In the genomic region with DNA sequence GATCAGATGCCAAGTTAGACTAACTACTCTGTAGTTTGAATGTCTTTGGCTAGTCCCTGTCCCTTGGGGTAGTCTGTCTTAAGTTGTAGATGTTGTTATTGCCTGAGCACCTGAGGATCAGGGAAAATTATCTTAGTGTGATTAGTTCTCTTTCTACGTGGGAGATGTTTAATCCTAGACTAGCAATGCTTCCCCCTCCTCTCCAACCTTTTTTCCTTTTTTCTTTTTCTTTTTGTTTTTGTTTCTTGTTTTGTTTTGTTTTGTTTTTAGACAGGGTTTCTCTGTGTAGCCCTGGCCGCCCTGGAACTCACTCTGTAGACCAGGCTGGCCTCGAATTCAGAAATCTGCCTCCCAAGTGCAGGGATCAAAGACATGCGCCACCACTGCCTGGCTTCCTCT, we compare ENCODE assay signal across 8 mouse cellular contexts. TPM values are rescaled to one million over a fixed set of nuclear protein-coding genes. Genes with fewer than 3 reads are reported as not detected.
DNase-seq lines count a peak whose midpoint lies in the region; ATAC-seq lines count a peak whose summit lies in the region.

A gene (minus strand): TSS at position 100 of the 399 bp plus-strand sequence.

- no peak for ATAC-seq in hindbrain, embryonic 16.5 days

- H3K79me2 ChIP-seq in macrophage (ENCODE audit: inconsistent target): no peaks in the 10 kb centered on the region

- H3K27me3 ChIP-seq in hindbrain, embryonic 16.5 days (replicated peaks; ENCODE audit: control insufficient read depth, insufficient read depth, low read length): no peaks in the 10 kb centered on the region

- H3K27ac ChIP-seq in hindbrain, embryonic 16.5 days (ENCODE audit: low read depth, low read length): peak within 1 kb of the TSS; percentile 96
- H3K27ac ChIP-seq in macrophage: no peak within 1 kb of the TSS

- H3K36me3 ChIP-seq in hindbrain, embryonic 16.5 days (ENCODE audit: control insufficient read depth, insufficient read depth, low read length): 0 out of 2 replicates have a peak, but pooled peaks cover under 1% of the 10 kb centered on the region
- H3K36me3 ChIP-seq in macrophage (ENCODE audit: inconsistent target): peaks cover under 1% of the 10 kb centered on the region; the same call in 1 of the 2 replicates

- DNase-seq in frontal cortex, adult 2 months (ENCODE audit: extremely low spot score in 1 of 2, low spot score in 1 of 2): no peak
- DNase-seq in frontal cortex, postnatal 25 days (ENCODE audit: low spot score in 2 of 2): no peak
- DNase-seq in adrenal gland, adult 2 months: no peak
- no peak for DNase-seq in gastrocnemius, adult 18-20 months (ENCODE audit: low spot score)
- DNase-seq in right cerebral cortex, postnatal 36 days (ENCODE audit: low spot score in 2 of 2): no peak
- no peak for DNase-seq in urinary bladder, adult 18-20 months (ENCODE audit: low spot score in 2 of 2)

- peaks cover 9% of the 10 kb centered on the region for H3K4me1 ChIP-seq in hindbrain, embryonic 16.5 days (ENCODE audit: control insufficient read depth, insufficient read depth, low read depth, low read length)

- H3K4me3 ChIP-seq in hindbrain, embryonic 16.5 days (ENCODE audit: low read length): peak within 1 kb of the TSS; percentile 76
- peak within 1 kb of the TSS; percentile 52 for H3K4me3 ChIP-seq in macrophage (ENCODE audit: inconsistent target)

- peak within 1 kb of the TSS; percentile 95 for H3K4me2 ChIP-seq in hindbrain, embryonic 16.5 days (ENCODE audit: low read length)

- H3K9ac ChIP-seq in hindbrain, embryonic 16.5 days (ENCODE audit: low read depth, low read length): peak within 1 kb of the TSS; percentile 98

- no peaks in the 10 kb centered on the region for H3K9me3 ChIP-seq in hindbrain, embryonic 16.5 days (ENCODE audit: control insufficient read depth, low read length)

- WGBS in hindbrain, embryonic 16.5 days: 68% methylated on average over 4 of the region's 4 CpGs
- WGBS in macrophage (ENCODE audit: missing documents): 91% methylated on average over 4 of the region's 4 CpGs

RNA-seq across cellular contexts. Expression of the gene that starts here (rescaled TPM):
- 129 and 140 TPM in 2 replicates for polyA plus RNA-seq in frontal cortex, adult 2 months (2012; rRNA removed)
- total RNA-seq in adrenal gland, adult 2 months (2021): 10 to 100 TPM; 53.1 to 53.5 TPM
- 112 and 122 TPM in 2 replicates for polyA plus RNA-seq in adrenal gland, adult 2 months (2012; rRNA removed)
- 10 to 100 TPM; 47.9 to 52.6 TPM for total RNA-seq in gastrocnemius, adult 18-20 months (2021)
- 112 and 129 TPM in 2 replicates for polyA plus RNA-seq in hindbrain, embryonic 16.5 days (2015; fragmentation: Nextera tagmentation; extraction: Ambion mirVana)
- 10 to 100 TPM in 1 of 26 experiments, 1 to 10 TPM in 22, under 1 TPM in 2, not detected in 1; 0.58 to 12.2 (median 2.8) TPM for total RNA-seq in macrophage (2018; cell fraction: chromatin; rRNA removed)
- 10 to 100 TPM; 13.2 to 34.3 (median 26.8) TPM for total RNA-seq in macrophage (2018; cell fraction: cytosol; rRNA removed)
- 10 to 100 TPM in 5 of 26 experiments, 1 to 10 TPM in 21; 2.8 to 15.9 (median 7.0) TPM for total RNA-seq in macrophage (2018; cell fraction: nucleus; rRNA removed)
- 23.5 to 38.0 TPM (median 30.5 TPM) in 3 replicates for polyA plus RNA-seq in macrophage (2018)
